Mouse (Mus musculus): ENCODE results near the gene Fgb. TPM values are rescaled to one million over a fixed set of nuclear protein-coding genes. Genes with fewer than 3 reads are reported as not detected.

The Fgb gene
- polyA plus RNA-seq, 1 experiment from 2014 or later: not detected

DNA sequence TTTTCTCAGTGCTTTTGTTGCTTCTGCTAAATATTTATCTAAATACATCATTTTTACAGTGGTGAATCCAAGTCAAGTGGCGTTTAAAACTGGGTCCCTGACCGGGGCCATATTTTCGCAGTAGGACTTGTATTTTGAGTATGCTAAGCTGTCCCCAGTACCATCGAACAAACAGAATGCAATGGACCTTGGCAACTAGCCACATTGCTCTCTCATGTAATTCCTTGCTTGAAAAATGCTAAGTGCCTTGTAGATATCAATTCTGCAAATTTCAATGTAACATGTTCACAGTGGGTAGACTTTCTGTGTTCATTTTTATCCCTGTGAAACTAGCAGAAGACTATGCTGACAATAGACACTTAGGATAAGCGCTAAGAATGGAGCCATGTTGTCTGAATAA lies 28.5 kb downstream of the Fgb start:
- no peaks in the 10 kb centered on the region for H3K36me3 ChIP-seq
- WGBS: 93% methylated on average over 5 of the region's 5 CpGs
- DNase-seq (ENCODE audit: low spot score): no peak

DNA sequence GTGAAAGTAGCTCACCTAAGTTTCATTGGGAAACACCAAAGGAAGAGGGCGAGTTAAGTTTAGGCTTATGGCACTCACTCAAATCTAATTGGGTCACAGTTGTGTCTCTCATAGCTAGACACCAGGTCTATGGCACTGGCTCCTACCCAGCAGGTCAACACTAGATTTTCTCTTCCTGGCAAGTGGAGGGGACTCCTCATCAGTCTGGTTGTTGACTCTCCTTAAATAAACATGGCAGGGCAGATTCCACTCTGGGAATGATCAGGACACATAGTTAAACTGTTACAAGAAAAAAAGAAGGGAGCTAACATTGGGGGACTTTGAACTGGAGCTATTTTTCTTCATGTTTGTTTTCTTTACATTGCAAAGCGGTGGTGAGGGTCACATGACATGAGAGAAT lies 29.3 kb downstream of the Fgb start:
- DNase-seq (ENCODE audit: low spot score): no peak
- Histone ChIP-seq H3K4me3 (no peak overlapping the region), H3K9me3 (replicated peaks) (no peaks in the 10 kb centered on the region), H3K27me3 (ENCODE audit: low read depth, poor library complexity, severe bottlenecking) (no peaks in the 10 kb centered on the region), H3K27ac (no peak overlapping the region), H3K36me3 (no peaks in the 10 kb centered on the region), H3K4me1 (no peaks in the 10 kb centered on the region)
- WGBS: 79% methylated on average over 2 of the region's 2 CpGs

More for the DNA sequence above, 28.5 kb downstream of the Fgb start:
- no peaks in the 10 kb centered on the region for H3K27me3 ChIP-seq (ENCODE audit: low read depth, poor library complexity, severe bottlenecking)
- no peaks in the 10 kb centered on the region for H3K9me3 ChIP-seq (replicated peaks)
- H3K27ac ChIP-seq: no peak overlapping the region
- no peak overlapping the region for H3K4me3 ChIP-seq
- no peaks in the 10 kb centered on the region for H3K4me1 ChIP-seq

DNA sequence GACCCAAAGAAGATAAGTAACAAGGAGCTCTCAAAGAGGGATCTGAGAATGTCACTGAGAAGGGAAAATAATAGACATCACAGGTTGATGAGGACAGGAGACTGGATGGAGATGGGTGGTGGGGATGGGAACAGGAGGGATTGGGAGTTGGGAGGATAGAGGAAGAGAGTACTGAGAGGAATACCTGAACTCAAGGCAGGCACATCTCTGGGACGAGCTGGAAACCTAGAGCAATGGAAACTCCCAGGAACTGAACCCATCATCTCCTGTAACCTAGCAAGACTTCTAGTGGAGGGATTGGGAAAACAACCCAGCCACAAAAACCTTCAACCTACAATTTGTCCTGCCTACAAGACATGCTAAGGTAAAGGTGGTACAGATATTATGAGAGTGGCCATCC lies 33.4 kb downstream of the Fgb start:
- Histone ChIP-seq H3K27ac (no peak overlapping the region), H3K4me3 (no peak overlapping the region), H3K36me3 (no peaks in the 10 kb centered on the region), H3K27me3 (ENCODE audit: low read depth, poor library complexity, severe bottlenecking) (no peaks in the 10 kb centered on the region), H3K4me1 (no peaks in the 10 kb centered on the region), H3K9me3 (replicated peaks) (no peaks in the 10 kb centered on the region)
- DNase-seq (ENCODE audit: low spot score): no peak
- WGBS: 91% methylated on average over 1 of the region's 1 CpGs

DNA sequence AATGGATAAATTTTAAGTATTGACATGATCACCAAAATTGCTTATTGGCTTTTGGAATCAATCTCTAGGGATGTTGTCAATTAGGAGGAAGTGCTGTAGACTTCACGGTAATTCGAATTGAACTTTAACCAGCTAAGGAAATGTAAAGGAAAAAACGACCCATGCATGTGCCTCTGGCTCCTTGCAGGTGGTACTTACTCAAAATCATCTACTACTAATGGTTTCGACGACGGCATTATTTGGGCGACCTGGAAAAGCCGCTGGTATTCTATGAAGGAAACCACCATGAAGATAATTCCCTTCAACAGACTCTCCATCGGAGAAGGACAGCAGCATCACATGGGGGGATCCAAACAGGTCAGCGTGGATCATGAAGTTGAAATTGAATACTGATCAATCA lies 35.7 kb downstream of the Fgb start:
- Histone ChIP-seq H3K27ac (no peak overlapping the region), H3K36me3 (no peaks in the 10 kb centered on the region), H3K4me1 (no peaks in the 10 kb centered on the region), H3K4me3 (no peak overlapping the region), H3K9me3 (replicated peaks) (no peaks in the 10 kb centered on the region), H3K27me3 (ENCODE audit: low read depth, poor library complexity, severe bottlenecking) (no peaks in the 10 kb centered on the region)
- WGBS: 92% methylated on average over 10 of the region's 10 CpGs
- DNase-seq (ENCODE audit: low spot score): no peak

DNA sequence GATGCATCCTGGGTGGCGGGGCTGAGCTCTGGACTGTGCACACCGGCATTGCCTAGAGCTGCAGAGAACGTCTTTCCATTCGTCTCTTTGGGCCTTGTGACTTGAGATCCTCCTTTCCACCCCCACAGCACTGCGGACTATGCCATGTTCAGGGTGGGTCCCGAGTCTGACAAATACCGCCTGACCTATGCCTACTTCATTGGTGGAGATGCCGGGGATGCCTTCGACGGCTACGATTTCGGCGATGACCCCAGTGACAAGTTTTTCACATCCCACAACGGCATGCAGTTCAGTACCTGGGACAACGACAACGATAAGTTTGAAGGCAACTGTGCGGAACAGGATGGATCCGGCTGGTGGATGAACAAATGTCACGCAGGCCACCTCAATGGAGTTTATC lies 37.0 kb downstream of the Fgb start:
- WGBS: 94% methylated on average over 19 of the region's 19 CpGs
- Histone ChIP-seq H3K4me1 (no peaks in the 10 kb centered on the region; the same call in 1 of the 2 replicates), H3K9me3 (replicated peaks) (no peaks in the 10 kb centered on the region), H3K27me3 (ENCODE audit: low read depth, poor library complexity, severe bottlenecking) (no peaks in the 10 kb centered on the region), H3K27ac (no peak overlapping the region), H3K36me3 (no peaks in the 10 kb centered on the region), H3K4me3 (no peak overlapping the region)
- DNase-seq (ENCODE audit: low spot score): no peak

DNA sequence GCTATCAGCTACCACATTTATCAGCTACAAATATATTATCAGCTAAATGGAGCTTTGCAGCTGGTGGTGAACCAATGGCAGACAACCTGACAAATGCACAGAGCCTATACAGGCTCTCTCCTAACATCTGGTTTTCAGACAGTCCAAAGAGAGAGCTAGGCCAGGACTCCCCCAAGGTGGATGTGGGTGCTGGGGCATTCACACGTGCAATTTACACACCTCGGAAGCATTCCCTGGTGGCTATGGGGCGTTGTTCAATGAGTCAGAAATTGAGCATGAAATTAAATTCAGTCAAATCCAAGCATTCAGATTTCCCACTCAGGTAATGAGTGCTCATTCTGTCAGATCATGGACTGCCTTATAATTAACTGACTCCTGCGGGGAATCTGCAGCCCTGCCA lies 38.1 kb downstream of the Fgb start:
- Histone ChIP-seq H3K36me3 (no peaks in the 10 kb centered on the region), H3K4me3 (no peak overlapping the region), H3K27ac (no peak overlapping the region), H3K9me3 (replicated peaks) (no peaks in the 10 kb centered on the region), H3K27me3 (ENCODE audit: low read depth, poor library complexity, severe bottlenecking) (no peaks in the 10 kb centered on the region), H3K4me1 (peaks cover 4% of the 10 kb centered on the region)
- 86% methylated on average over 4 of the region's 4 CpGs for WGBS
- DNase-seq (ENCODE audit: low spot score): no peak

DNA sequence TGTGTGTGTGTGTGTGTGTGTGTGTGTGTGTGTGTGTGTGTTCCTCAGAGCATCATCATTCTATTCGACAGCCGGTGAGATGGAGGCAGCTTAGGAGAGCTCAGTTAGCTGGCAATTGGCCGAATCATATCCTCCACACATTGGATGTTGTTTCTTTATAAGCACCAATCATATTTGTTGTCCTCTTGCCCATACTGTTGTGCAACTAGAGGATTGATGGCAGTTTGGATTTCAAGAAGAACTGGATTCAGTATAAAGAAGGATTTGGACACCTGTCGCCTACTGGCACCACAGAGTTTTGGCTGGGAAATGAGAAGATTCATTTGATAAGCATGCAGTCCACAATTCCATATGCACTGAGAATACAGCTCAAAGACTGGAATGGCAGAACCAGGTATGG lies 38.5 kb downstream of the Fgb start:
- Histone ChIP-seq H3K36me3 (no peaks in the 10 kb centered on the region), H3K27ac (no peak overlapping the region), H3K27me3 (ENCODE audit: low read depth, poor library complexity, severe bottlenecking) (no peaks in the 10 kb centered on the region), H3K4me1 (peaks cover 4% of the 10 kb centered on the region), H3K9me3 (replicated peaks) (no peaks in the 10 kb centered on the region), H3K4me3 (no peak overlapping the region)
- no peak for DNase-seq (ENCODE audit: low spot score)
- WGBS: 89% methylated on average over 4 of the region's 4 CpGs

DNA sequence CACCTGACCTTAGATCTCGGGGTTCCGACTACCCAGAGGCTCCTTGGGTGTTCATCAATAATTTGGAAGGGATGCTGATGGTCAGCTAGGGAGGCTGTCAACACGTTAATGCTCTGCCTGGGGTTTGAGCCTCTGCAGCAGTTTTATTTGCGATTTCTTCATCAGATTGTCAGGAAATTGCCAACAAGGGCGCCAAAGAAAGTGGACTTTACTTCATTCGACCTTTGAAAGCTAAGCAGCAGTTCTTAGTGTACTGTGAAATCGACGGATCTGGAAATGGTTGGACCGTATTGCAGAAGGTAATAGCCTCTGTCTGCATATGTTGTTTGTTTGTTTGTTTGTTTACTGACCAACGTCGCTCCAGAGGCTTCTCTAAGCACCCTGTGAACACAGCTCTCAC lies 39.4 kb downstream of the Fgb start:
- no peak for DNase-seq (ENCODE audit: low spot score)
- Histone ChIP-seq H3K4me1 (peaks cover 4% of the 10 kb centered on the region), H3K36me3 (no peaks in the 10 kb centered on the region), H3K27ac (no peak overlapping the region), H3K27me3 (ENCODE audit: low read depth, poor library complexity, severe bottlenecking) (no peaks in the 10 kb centered on the region), H3K4me3 (no peak overlapping the region), H3K9me3 (replicated peaks) (no peaks in the 10 kb centered on the region)
- WGBS: 85% methylated on average over 11 of the region's 11 CpGs

DNA sequence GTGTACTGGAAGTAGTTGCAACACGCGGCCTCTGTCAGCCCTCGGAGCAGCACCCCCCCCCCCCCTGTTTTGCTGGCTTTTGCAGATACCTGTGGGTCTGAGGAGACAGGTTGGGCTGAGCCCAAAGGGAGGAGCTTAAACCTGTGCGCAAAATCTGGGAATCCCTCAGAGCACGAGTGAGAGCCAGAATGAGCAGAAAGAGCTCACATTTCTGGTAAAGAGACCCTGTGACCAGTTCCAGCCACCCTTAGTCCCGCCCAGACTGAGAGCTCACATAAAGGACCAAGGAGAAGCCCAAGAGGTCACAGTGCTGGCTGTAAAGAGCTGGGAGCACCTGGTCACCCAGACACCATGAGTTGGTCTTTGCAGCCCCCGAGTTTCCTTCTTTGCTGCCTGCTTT lies 42.1 kb downstream of the Fgb start, which contains the start of gene Fgg:
Fgg (plus strand) TSS at position 168 of the 400 bp plus-strand sequence.
- H3K9me3 ChIP-seq (replicated peaks): no peaks in the 10 kb centered on the region
- no peak within 1 kb of the TSS for H3K27ac ChIP-seq
- WGBS: 45% methylated on average over 7 of the region's 7 CpGs
- DNase-seq (ENCODE audit: low spot score): no peak
- peaks cover 4% of the 10 kb centered on the region for H3K4me1 ChIP-seq
- H3K27me3 ChIP-seq (ENCODE audit: low read depth, poor library complexity, severe bottlenecking): no peaks in the 10 kb centered on the region
- no peak within 1 kb of the TSS for H3K4me3 ChIP-seq
- no peaks in the 10 kb centered on the region for H3K36me3 ChIP-seq

DNA sequence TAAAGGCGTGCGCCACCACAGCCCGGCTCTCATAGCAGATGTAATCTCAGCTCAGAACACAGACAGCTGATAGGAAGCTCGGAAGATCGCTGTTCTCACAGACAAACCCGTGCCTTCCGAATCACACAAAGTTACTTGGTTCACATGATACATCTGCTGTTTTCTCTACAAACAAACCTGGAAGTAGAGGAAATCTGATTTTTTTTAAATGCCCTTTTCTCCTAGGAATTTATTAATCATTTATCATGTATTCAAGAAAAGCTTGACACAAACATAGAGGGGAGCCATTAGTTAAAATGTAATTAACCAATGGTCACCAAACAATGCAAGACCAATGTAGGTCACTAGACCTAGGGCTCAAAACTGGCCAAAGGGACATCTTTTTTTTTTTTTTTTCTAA lies 44.9 kb downstream of the Fgb start:
- no peak for DNase-seq (ENCODE audit: low spot score)
- no peaks in the 10 kb centered on the region for H3K9me3 ChIP-seq (replicated peaks)
- H3K27me3 ChIP-seq (ENCODE audit: low read depth, poor library complexity, severe bottlenecking): no peaks in the 10 kb centered on the region
- no peak overlapping the region for H3K4me3 ChIP-seq
- 97% methylated on average over 7 of the region's 7 CpGs for WGBS
- H3K36me3 ChIP-seq: no peaks in the 10 kb centered on the region
- peaks cover 4% of the 10 kb centered on the region for H3K4me1 ChIP-seq
- H3K27ac ChIP-seq: no peak overlapping the region

DNA sequence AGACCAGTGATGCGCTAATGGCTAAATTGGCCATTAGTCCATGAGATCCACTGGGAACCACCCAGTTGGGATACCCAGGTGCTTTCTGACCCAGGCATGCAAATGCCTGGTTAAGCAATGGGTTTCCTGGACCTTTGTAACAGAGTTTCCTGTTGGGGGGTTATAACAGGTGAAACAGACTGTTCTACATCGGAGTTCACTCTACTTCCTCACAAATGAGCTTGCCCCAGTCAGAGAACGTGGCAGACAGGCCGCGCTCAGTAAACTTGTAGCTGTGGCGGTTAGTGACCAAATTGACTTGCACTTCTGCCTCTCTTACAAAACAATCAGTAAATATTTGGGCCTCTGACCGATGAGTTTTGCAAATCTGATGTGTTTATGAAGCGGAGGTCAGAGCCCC lies 46.6 kb downstream of the Fgb start:
- Histone ChIP-seq H3K4me1 (peaks cover 4% of the 10 kb centered on the region), H3K4me3 (no peak overlapping the region), H3K9me3 (replicated peaks) (no peaks in the 10 kb centered on the region), H3K27me3 (ENCODE audit: low read depth, poor library complexity, severe bottlenecking) (no peaks in the 10 kb centered on the region), H3K27ac (no peak overlapping the region), H3K36me3 (no peaks in the 10 kb centered on the region)
- 93% methylated on average over 8 of the region's 8 CpGs for WGBS
- no peak for DNase-seq (ENCODE audit: low spot score)

DNA sequence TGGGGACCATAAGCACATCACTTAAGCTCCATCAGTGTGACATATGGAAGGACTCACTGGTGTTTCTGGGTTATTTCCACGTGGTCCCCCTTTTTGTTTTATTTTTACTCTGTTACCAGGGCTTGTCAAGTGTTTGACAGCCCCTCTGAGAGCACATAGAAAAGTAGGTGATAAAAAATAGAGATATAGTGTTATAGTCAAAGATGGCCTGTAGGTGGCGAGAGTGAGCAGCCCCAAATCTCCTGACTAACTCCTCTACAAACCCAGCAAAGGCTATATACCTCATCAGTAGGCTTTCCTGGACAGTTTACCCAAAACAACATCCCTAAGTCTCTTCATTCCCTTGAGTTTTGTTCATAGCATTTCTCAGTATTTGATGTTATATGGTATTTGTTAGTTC lies 47.5 kb downstream of the Fgb start:
- Histone ChIP-seq H3K4me1 (peaks cover 4% of the 10 kb centered on the region), H3K4me3 (no peak overlapping the region), H3K27me3 (ENCODE audit: low read depth, poor library complexity, severe bottlenecking) (0 out of 2 replicates have a peak, but pooled peaks cover under 1% of the 10 kb centered on the region), H3K9me3 (replicated peaks) (no peaks in the 10 kb centered on the region), H3K36me3 (no peaks in the 10 kb centered on the region), H3K27ac (no peak overlapping the region)
- DNase-seq (ENCODE audit: low spot score): peak; percentile 43
- WGBS: 1% methylated on average over 2 of the region's 2 CpGs

DNA sequence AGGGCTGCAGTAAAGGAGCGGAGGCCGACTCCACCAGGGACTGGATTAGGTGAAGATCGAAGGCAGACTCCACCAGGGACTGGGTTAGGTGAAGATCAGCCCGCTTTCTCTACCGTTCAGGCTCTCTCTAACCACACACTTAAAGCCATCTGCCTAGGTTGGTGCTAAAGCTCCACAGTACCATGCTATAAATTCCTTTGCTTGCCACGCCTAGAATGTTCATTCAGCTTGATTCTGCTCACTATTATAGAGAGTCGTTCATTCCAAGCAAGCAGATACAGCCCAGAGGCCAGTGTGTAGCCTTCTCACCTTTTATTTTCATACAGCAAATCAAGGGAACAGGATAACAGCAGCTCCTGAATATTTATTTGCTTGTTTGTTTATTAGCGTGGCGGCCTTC lies 49.7 kb downstream of the Fgb start:
- WGBS: 76% methylated on average over 9 of the region's 9 CpGs
- no peaks in the 10 kb centered on the region for H3K36me3 ChIP-seq
- no peak for DNase-seq (ENCODE audit: low spot score)

DNA sequence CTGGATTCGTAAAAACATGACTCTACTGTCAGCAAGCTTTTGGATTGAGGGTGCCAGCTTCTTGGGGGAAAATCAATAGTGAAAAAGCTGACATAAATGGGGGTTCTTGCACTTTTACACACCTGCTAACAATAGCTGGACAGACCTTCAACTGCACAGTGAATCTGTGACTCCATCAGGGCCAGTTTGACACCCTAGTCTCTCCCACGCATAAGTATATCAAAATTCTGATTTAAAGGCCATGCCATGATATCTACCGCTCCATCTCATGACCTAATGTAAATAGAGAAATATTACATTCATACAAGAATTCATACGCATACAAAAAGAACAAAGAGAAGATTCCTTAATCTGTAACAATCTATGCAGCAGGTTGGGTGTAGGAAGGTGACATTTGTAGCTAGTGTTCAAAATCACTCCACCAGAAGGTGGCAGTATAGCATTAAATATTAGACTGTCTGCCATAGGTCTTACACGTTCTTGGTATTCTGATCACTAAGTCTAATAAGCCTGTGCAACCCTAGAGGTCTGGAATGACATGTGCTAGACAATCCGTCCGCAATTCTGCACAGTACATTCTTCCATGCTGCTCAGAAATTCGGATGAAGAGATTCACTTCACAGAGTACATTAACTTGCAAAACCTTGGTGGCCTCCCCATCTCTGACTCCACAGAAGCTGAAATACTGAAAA lies 50.7 kb downstream of the Fgb start:
- no peak overlapping the region for H3K27ac ChIP-seq
- peaks cover 8% of the 10 kb centered on the region for H3K4me1 ChIP-seq
- DNase-seq (ENCODE audit: low spot score): no peak
- no peaks in the 10 kb centered on the region for H3K36me3 ChIP-seq
- 41% methylated on average over 8 of the region's 8 CpGs for WGBS
- H3K4me3 ChIP-seq: no peak overlapping the region
- no peaks in the 10 kb centered on the region for H3K9me3 ChIP-seq (replicated peaks)
- peaks cover 27% of the 10 kb centered on the region for H3K27me3 ChIP-seq (ENCODE audit: low read depth, poor library complexity, severe bottlenecking)

More for the DNA sequence above, 49.7 kb downstream of the Fgb start:
- Histone ChIP-seq H3K4me3 (no peak overlapping the region), H3K9me3 (replicated peaks) (no peaks in the 10 kb centered on the region), H3K27me3 (ENCODE audit: low read depth, poor library complexity, severe bottlenecking) (peaks cover 16% of the 10 kb centered on the region), H3K4me1 (peaks cover 7% of the 10 kb centered on the region), H3K27ac (no peak overlapping the region)

Data from limb, embryonic 10.5 days (tissue).